Mouse (Mus musculus) ovary, postnatal 10 days (tissue): ENCODE results near the gene Kdm7a.
A peak's percentile ranks its signal among the peaks of the same experiment; 100 is the strongest.

Source experiments
- DNase-seq: peaks from one replicate; pipeline ENCODE4 v3.0.0; 2022; ENCODE audit warnings: low spot score

Kdm7a gene

DNA sequence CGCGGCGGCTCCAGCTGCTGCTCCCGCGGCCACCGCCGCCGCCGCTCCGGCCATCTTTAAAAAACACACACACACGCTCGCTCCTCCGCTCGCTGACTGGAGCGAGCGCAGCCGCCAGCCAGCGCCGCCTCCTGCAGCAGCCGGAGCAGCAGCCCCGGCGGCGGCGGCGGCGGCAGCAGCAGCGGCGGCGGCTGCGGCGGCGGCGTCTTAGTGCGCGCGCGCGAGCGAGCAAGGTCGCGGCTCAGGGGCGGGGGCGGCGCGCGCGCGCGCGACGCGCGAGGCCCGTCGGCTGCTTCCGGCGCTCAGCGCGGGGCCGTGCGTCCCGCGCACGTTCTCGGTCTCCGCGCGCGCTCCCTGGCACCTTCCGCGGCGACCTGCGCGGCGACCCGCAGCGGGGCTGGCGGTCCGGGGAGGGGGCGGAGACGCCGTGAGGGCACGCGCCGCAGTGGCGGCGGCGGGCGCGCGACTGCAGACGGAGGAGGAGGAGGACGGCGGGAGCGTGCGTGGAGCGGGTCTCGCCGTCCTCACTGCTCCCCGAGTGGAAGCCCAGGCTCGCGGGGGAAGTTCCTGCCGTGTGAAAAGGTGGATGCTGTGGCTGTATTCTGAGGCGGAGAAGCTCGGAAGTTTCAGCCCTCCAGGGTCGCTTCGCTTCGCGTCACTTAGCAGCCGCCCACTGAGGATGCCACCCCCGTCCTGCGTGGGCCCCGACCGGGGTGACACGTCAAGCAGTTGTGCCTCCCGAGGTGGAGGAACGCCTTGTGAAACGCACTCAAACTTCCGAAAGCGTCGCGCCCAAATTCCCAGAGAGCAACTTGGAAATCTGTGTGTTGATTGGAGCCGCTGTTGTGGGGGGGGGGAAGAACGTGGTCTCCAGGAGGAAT lies at the start of gene Kdm7a:
TSS of gene Kdm7a (minus strand) at position 209 of the 881 bp plus-strand sequence.
- peak; percentile 55 for DNase-seq

DNA sequence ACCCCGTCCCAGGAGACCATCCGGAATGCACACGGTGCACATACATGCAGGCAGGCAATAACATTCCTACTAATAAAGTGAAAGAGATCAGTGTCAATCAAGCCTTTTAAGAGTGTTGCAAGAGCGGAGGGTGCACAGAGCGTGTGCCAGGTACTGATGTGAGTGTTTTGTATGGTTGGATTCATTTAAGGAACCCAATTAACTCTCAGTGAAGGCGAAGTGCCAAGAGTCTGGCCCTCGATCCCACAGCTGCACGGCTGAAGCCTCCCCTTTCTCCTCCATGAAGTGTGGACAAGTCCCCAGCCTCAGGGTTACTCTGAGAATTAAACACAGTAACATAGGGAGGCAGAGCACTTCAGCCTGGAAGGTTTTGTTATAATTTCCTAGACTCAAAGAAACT lies 48.7 kb upstream of the Kdm7a start:
- no peak for DNase-seq

DNA sequence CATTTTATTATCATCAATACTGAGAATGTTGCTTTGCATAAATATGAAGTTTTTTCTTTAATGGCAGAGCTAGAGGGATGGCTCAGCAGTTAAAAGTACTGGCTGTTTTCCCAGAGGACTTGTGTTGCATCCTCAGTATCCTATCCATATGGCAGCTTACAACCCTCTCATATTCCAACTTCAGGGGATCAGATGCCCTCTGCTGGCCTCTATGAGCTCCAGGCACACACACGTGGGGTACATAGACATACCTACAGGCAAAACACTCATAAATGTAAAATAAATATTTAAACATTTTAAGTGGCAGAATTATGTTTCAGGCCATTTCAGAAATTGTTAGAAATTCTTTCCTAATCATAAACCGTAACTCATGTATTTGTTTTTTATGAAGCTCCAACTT lies 43.5 kb upstream of the Kdm7a start:
- DNase-seq: no peak

DNA sequence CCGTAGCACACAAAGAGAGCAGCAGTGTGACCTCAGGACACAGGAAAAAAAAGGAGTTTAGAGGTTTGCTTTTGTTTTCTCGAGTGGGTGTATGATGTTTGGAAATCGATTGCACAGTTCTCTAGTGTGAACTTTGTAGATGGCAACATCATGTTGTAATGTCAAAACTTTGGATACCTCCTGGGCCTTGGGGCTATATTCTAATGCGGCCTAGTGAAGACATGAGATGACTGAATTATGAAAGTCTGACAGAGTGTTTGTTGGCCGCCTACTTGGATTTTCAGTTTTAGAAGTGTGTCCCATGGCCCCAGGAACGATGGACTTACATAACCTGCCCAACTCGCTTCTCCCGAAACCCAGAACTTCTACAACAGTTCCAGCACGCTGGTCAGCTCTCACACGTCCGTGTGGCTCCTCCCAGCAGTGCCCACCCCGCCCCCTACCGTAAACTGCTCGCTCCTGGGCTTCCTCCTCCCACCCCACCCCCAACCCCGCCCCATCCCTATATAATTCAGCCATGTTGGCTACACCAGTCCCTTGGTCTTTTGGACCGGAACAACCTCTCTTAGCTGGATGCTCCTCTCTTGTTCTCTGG lies 42.7 kb upstream of the Kdm7a start:
- no peak for DNase-seq

DNA sequence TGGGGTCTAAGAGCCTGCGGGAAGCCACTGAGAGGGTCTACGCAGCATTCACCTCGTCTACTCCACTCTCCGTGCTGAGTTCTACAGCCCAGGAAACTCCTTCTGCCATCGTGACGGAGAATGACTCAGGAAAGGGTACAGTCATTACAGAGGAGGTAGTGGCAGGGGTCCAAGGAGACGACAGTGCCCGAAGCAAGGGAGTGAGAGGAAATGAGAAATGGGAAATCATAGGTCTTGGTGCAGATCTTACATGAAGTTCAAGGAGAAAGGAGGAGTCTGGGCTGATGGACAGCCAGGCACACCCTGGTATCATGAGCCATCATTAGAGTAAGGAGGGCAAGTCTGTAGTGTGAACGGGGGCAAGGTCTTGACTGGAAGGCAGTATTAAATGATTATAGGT lies 37.5 kb upstream of the Kdm7a start:
- DNase-seq: no peak

DNA sequence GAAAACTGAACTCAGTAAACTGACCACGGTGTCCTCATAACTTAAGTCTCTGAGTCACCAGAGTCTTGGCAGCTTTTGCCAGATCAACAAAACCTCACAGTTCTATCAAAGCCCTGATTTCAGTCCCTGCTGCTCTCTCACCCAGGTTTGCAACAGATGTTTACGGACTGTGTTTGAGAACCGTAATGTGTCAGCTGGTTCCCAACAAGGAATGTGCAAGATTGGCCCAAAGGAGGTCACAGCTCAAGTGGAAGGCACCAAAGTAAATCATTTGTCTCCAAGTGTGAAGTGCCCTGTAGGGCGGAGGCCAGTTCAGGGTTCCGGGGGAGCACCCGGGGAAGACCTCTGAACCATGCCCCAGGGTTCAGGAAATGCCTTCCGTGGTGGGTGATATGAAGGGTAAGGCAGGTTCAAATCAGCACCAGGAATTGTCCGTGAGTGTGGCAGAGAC lies 36.9 kb upstream of the Kdm7a start:
- no peak for DNase-seq

DNA sequence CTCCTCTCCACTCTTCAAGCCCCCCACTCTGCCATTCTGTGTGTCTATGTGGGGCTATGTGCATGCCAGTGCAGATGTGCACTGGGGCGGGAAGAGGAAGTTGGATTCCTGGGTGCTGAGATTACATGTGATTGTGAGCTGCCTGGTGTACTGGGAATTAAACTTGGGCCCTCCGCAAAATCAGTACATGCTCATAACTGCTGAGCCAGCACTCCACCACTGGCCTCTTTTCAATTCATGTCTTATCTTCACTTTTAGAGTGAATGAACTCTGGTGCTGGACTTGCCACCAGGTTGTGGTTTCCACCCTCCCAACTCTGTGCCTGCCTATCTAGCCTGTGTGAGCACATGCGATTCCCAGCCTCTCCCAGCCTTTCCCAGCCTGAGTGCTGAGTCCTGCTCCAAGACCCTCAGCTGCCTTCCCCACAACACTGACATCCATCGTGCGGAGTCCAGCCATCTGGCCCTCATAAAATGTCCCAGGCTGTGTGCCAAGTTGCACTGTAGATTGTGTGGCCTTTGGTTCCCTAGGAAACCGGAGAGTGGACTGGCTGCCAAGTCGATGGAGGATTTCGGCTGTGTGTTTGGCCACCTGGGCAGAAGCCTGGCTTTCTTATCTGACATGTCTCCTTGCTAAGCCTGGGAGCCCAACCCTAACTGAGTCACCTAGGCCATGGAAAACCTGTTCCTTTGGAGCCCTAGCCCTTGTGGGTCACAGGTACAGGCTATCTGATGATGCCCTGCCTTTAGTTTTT lies 36.3 kb upstream of the Kdm7a start:
- DNase-seq: peak; percentile 56

DNA sequence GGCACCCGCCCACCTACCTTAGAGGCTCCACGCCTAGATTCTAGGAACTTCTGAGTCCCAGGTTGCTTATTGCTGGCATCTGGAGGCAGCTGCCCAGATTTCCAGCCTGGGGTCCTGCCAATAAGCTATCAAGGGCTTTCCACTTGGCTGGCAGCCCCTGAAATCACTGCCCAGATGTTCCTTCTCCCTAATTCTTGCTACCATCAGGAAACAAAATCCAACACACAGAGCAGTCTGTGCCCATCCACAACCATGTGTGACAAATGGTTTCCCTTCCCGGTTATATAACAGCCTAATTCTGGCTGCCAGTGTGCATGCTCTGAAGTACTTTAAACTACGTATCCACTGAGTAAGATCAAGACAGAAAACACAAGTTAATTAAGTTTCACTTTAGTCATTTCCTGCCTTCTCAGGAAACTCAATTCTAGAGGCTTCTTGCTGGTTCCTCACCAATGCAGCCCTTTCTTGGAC lies 34.9 kb upstream of the Kdm7a start:
- no peak for DNase-seq

DNA sequence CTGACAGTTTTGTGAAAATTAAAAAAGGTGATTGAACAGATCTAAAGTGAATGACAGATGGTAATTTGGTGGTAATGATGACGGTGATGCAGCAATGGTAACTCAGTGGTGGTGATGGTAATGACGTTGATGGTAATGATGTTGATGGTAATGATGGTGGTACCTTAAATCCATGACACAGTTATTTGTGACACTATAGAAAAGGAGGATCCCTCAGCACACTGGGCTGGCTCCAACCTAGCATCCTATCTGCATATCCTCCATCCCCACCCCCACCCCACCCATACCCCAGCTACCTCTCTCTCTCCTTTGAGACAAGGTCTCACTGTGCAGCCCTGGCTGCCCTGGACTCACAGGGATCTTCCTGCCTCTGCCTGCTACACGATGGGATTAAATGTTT lies 34.4 kb upstream of the Kdm7a start:
- DNase-seq: no peak

DNA sequence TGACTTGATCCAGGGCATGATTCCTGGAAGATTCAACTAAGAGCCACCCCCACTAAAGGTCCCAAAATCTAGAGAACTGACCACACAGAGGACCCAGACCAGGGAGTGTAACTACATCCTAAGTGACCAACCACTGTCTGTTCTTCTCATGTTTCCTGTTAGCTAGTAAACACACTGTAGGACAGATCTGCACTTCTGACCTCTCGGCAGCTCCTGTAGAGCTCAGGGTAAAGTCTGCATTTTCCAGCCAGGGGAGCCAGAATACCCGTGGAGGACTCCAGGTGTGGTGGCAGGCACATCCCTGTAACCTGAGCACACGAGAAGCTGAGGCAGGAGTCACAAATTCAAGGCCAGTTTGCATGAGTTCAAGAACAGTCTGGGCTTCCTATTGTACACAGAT lies 31.3 kb upstream of the Kdm7a start:
- no peak for DNase-seq

DNA sequence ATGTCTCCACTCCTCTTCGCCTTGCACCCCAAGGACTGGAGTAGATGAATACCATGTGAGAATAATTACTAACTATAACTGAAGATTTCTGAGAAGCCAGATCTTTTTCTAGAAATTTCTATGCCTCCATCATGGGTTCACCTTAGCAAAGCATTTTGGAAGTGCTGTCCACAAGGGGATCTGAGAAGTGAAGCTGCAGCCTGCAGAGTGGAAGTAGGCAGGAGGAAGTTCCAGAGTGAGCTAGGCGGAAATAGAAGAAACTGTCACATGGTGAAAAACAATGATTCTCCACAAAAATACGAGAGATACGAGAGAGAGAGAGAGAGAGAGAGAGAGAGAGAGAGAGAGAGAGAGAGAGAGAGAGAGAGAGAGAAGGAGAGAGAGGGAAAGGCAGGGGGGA lies 26.0 kb upstream of the Kdm7a start:
- DNase-seq: no peak

DNA sequence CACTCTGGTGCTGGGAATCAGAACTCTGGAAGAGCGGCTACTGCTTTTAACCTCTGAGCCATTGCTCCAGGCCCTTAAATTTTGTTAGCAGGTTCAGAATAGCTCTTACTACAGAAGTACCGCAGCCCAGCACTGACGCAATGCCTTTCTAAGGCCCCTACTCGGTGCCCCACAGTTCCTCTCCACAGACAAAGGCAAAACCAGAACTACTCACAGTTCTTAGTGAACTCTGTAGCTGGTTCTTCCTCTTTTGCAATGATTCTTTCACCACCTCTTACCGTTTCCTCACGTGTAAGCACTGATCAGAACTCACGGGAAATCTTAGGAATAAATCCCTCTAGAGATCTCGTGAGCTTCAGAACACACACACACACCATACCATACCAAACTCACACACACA lies 24.1 kb upstream of the Kdm7a start:
- DNase-seq: no peak

DNA sequence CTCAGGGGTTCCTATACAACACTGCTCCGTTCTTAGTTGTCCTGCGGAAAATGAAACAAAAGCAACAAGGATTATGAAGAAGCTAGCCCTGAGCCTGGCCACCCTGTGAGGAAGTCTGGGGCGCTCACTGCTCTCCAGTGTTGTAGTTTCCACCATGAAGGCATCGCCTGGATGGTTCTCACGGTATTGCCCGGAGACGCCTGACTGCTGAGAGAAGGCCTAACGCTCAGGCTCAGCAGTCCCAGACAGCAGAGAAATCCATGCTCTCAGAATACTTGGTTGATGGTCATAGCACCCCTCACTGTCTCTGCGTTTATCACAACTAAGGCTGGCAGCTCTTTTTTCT lies 20.0 kb upstream of the Kdm7a start:
- no peak for DNase-seq

DNA sequence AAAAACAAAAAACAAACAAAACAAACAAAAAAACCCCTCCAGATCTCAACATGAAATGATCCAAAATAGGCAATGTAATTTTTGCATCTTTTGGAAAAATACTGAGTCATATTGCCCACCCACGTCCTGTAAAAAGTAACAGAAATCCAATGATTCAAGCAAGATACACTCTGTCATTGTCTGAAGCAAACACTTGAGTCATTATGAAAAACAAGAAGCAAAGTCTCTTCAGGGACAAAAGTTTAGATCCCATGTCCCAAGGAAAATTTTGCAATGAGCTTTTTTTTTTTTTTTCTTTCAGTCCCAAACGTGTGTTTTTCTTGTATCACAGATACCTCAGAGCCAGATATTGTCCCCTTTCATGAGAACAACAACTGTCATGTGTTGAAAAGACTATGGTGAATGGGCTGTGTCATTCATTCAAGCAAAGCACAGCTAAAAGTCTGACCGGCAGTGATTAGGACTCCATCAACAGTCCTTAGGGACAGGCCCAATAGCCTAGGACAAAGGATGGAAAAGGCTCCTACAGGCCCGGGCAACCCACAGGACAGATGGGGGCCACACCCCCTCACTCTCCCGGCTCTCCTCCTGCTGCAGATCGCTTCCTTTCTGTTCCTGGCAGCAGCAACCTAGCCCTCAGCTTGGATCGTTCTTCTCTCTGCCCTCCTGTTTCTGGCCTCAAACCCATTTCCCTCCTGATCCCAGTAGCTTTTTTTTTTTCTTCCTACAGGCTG lies 19.5 kb upstream of the Kdm7a start:
- DNase-seq: no peak

DNA sequence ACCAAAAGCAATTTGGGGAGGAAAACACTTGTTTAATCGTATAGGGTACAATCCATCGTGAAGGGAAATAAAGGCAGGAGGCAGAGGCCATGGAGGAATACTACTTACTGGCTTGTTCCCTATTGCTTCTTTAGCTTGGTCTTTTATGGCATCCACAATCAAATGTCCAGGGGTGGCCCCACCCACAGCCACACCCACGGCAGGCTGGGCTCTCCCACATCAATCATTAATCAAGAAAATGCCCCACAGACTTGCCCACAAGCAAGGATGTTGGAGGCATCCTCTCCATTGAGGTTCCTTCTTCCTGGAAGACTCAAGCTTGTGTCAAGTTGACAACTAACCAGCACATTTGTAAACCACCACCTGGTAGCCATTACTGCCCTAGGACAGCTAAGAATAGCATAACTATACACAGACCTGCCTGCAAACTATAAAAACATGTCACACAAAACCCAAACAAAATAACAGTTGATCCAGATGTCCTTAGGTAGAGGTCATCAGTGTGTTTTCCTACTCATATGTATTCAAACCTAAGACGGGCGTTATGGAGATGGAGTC lies 16.8 kb upstream of the Kdm7a start:
- DNase-seq: no peak

DNA sequence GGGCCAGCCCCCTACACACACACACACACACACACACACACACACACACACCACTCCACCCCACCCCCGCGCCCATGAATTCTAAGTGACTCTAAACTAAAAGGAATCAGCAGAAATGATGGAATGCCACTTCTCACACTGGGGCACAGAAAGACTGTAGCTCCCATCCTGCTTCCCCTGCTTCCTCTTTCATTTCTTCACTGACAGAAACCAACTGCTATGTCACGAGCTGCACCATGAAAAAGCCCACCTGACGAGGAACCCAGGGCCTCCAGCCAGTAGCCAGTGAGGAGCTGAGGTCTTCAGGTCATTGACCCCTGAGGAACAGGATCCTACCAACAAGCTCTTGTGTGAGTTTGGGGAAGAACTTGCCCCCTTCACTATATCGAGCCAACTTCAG lies 15.9 kb upstream of the Kdm7a start:
- no peak for DNase-seq

DNA sequence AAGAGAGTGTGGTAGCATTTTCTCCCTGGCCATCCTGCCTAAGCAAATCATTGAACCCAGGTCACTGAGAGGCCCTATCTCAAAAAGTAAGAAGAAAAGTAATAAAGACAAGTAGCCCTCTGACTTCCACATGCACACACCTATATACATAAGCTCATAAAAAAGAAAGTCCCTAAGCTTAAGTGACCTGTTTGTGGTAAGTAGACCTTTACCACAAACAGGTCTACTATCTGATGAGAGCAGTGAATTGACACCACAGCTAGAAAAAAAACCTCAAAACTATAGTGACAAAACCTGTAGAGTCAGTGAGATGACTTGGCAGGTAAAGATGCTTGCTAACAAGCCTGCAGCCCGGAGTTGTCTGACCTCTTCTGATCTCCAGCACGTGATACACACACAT lies 11.4 kb upstream of the Kdm7a start:
- DNase-seq: no peak

DNA sequence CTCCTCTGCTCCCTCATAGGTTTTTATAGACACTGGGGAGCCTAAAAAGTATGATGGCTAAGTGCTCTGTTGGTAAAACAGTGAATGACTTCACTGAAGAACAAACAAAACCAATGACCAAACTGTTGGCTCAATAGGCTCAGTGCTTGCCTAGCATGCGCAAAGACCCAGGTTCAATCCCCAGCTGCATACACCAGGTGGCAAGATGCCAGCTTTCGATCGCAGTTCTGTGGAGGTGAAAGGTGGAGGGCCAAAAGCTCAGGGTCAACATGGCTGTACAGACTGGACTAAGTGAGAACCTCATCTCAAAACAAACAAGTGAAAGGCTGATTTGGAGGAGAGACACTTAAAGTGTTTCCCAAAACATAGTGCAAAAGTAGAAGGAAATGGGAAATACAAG lies 10.5 kb upstream of the Kdm7a start:
- no peak for DNase-seq

DNA sequence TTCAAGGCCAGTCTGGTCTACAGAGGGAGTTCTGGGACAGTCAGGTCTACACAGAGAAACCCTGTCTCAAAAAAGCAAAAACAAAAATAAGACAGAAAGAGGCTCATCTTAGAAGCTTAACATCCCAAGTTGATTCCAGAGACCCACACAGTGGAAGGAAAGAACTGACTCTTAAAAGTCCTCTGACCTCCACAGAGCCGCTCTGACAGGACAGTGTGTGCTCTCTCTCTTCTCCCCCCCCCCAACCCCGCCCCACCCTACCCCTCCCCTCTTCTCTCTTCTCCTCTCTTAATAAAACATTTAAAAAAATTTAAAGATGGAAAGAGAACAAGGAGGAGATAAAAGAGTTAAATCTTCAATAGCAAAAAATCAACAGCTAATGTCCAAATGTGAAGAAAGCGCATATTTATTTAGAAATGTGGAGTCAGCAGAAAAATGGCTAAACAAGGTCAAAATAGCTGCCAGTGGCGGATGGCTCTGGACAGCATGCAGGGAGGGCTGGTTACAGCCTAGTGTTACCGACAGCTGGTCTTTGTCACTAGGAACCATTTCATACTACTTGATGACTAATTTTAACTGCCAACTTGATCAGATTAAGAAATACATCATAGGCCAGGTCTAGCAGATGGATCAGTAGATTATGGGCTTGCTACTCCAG lies 8.5 kb upstream of the Kdm7a start:
- DNase-seq: no peak

DNA sequence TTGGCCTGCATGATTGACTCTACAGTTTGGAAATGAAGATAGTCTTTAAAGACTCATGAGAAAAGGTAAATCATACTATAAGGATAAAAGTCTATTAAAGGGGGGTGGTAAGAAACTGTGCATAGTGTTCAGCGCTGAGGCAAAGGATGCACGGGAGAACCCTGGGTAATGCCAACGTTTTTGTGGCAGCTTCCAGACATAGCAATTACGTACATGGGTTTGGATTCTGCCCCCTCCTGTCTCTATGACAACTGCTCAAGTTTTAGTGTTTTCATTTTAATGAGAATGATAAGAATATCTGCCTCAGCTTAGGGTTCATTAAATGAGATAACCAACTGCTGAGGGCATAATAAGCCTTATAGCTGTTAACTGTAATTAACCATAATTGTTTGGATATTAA lies 3.1 kb upstream of the Kdm7a start:
- DNase-seq: no peak

DNA sequence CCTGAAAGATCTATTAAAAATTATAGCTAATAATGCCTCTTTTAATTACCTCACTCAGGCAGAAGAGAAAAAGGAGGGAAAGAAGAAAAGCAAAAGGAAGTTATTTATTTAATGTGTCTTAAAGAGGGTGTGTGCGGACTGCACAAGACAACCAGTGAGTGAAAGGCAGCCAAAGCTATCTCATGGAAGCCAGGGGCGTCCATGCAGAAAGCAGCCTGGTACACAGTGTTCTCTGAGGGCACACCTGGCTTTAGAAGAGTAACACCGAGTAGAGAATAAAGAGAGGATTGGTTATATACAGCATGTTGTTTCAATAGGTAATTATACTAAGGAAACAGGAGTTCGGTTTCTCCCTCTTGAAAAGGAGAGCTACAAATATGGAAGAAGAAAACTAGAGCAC lies 1.6 kb upstream of the Kdm7a start:
- DNase-seq: no peak
